Mouse (Mus musculus): ENCODE data around the gene Tspan13.
A peak's percentile ranks its signal among the peaks of the same experiment; 100 is the strongest.

Gene Tspan13

DNA sequence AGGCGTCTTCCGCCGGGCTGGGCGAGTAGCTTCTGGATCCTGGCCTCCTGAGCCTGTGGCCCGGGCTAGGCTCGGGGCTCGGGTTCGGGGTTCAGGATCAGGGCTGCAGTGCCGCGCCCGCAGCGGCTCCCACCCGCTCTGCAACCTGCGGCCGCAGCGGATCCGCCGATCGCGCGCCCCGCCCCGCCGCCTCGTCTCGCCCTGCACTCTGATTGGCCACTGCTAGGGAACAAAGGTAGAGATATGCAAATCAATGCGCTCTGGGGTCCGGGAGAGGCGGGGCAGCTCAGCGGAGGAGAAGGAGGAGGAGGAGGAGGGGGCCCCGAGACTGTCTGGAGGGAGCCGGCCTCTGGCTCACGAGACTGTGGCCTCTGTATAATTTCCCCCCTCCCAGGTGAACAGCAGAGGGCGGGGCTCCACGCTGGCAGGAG is at the start of gene Tspan13:
Tspan13 (minus strand) TSS at position 153 of the 431 bp plus-strand sequence.
- peak; percentile 36 for DNase-seq (ENCODE audit: low read depth, low spot score)

- DNase-seq (ENCODE audit: low read depth, low spot score), result no peak
Observed at GRCm38 (mm10) chr12:36091964-36092363, 49.7 kb upstream of the Tspan13 start.

- peak; percentile 8 for DNase-seq (ENCODE audit: low read depth, low spot score)
Observed at GRCm38 (mm10) chr12:36089221-36089620, 46.9 kb upstream of the Tspan13 start.

DNA sequence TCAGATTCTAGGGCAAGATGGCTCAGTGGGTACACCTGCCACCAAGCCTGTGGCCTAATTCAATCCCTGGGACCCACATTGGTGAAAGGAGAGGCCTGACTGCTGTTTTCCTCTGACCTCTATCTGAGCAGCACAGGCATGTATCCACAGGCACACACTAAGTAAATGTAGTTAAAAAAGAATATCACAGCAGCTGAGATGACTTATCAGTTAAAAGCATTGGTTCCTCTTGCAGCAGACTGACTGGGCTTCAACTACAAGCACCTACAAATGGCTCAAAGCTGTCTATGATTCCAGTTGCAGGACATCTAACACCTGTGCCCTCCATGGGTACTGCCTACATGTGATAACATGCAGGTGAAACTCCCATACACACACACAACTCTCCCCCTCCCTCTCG is 46.5 kb upstream of the Tspan13 start:
- no peak for DNase-seq (ENCODE audit: low read depth, low spot score)

- DNase-seq (ENCODE audit: low read depth, low spot score), result no peak
Observed at GRCm38 (mm10) chr12:36085380-36085779, 43.1 kb upstream of the Tspan13 start.

GRCm38 (mm10) chr12:36078101-36078899 is 36.0 kb upstream of the Tspan13 start:
- DNase-seq (ENCODE audit: low read depth, low spot score), result no peak

- DNase-seq (ENCODE audit: low read depth, low spot score), result no peak
Observed at GRCm38 (mm10) chr12:36072860-36073259, 30.6 kb upstream of the Tspan13 start.

- no peak for DNase-seq (ENCODE audit: low read depth, low spot score)
Observed at GRCm38 (mm10) chr12:36070231-36070630, 27.9 kb upstream of the Tspan13 start.

GRCm38 (mm10) chr12:36067538-36067937 is 25.2 kb upstream of the Tspan13 start:
- DNase-seq (ENCODE audit: low read depth, low spot score), result no peak

GRCm38 (mm10) chr12:36065911-36066310 is 23.6 kb upstream of the Tspan13 start:
- no peak for DNase-seq (ENCODE audit: low read depth, low spot score)

GRCm38 (mm10) chr12:36057699-36058098 is 15.4 kb upstream of the Tspan13 start:
- DNase-seq (ENCODE audit: low read depth, low spot score), result no peak

DNA sequence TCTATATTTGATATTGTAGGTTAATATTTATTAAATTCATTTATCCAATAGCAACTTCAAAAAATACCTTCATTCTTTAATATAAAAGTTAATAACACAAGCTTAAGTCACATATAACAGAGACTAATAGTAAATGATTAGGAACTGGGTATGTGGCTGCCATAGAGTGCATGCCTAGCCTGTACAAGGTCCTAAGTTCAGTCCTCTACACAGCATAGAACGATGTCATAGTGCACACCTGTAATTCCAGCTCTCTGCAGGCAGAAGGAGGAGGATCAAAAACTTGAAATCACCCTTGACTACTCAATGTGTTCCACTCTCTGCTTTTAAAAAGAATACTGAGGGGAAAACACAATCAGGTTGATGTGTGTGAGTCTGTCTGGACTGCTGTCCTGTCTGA is 8.0 kb upstream of the Tspan13 start:
- no peak for DNase-seq (ENCODE audit: low read depth, low spot score)

GRCm38 (mm10) chr12:36047593-36047992 is 5.3 kb upstream of the Tspan13 start:
- DNase-seq (ENCODE audit: low read depth, low spot score), result no peak

GRCm38 (mm10) chr12:36046196-36046595 is 3.9 kb upstream of the Tspan13 start:
- DNase-seq (ENCODE audit: low read depth, low spot score), result no peak

DNA sequence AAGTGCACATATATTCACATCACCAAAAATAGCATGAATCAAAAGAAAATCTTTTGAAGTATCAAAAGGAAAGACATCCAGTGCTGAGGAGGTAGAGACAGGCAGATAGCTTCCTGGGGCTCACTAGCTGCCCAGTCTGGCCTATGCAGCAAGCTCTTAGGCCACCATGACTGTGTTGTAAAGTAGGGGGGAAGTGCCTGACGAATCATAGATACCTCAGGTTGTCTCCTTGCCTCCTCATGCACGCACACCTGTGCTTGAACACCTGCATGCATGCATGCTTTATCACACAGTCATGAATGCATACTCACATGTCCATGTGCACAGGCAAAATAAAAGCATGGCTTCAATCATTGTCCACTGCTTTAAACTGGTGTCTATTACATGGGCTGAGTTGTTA is 2.4 kb upstream of the Tspan13 start:
- DNase-seq (ENCODE audit: low read depth, low spot score), result no peak

- DNase-seq (ENCODE audit: low read depth, low spot score), result peak; percentile 36
Observed at GRCm38 (mm10) chr12:36041703-36042347, 475 bp downstream of the Tspan13 start.

GRCm38 (mm10) chr12:36041281-36041589 is 1.1 kb downstream of the Tspan13 start:
- no peak for DNase-seq (ENCODE audit: low read depth, low spot score)

- no peak for DNase-seq (ENCODE audit: low read depth, low spot score)
Observed at GRCm38 (mm10) chr12:36040571-36041280, 1.6 kb downstream of the Tspan13 start.

GRCm38 (mm10) chr12:36039541-36040084 is 2.7 kb downstream of the Tspan13 start:
- no peak for DNase-seq (ENCODE audit: low read depth, low spot score)

- no peak for DNase-seq (ENCODE audit: low read depth, low spot score)
Observed at GRCm38 (mm10) chr12:36036776-36037175, 5.5 kb downstream of the Tspan13 start.

DNA sequence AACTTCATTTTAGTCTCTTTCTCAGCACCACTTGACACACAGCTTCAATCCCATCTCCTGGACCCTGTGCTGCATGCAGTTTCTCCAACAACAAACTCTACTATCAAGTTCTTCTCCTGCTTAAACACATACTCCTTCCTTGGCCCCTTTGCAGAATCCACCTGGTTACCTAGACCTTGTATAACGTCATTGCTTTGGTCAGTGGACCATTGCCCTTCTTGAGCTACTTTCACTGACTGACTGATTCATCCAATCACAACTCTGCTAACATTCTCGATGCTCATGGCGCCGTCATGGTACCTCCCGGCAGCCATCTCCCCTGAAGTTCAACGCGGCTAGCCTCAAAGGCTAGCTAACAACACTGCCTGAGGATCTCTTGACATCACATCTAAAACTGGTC is 6.2 kb downstream of the Tspan13 start:
- no peak for DNase-seq (ENCODE audit: low read depth, low spot score)

GRCm38 (mm10) chr12:36035501-36035900 is 6.8 kb downstream of the Tspan13 start:
- no peak for DNase-seq (ENCODE audit: low read depth, low spot score)
